Mouse (Mus musculus): ENCODE data around the gene Scgb1b29. TPM values are rescaled to one million over a fixed set of nuclear protein-coding genes. Genes with fewer than 3 reads are reported as not detected.
"Not testable (repeated sequence)": the region's sequence is repeated elsewhere in the genome, so short reads cannot be mapped to it uniquely, and the experiment has no call there.

Gene Scgb1b29
- polyA plus RNA-seq (2015; fragmentation: Nextera tagmentation; extraction: Ambion mirVana): not detected in 2 replicates

- not testable (repeated sequence) for H3K27ac ChIP-seq (ENCODE audit: low read length); H3K4me1 ChIP-seq (ENCODE audit: control insufficient read depth, insufficient read depth, low read length); H3K9me3 ChIP-seq (replicated peaks; ENCODE audit: control insufficient read depth, low read length); H3K9ac ChIP-seq (ENCODE audit: low read length); H3K4me3 ChIP-seq (replicated peaks; ENCODE audit: low read length); H3K36me3 ChIP-seq (ENCODE audit: control insufficient read depth, insufficient read depth, low read length); ATAC-seq (ENCODE audit: insufficient read depth, low FRiP score); H3K4me2 ChIP-seq (ENCODE audit: low read depth, low read length); H3K27me3 ChIP-seq (ENCODE audit: control insufficient read depth, insufficient read depth, low read length)
- WGBS: 86% methylated on average over 4 of the region's 5 CpGs
These were observed at the start of gene Scgb1b29 for GRCm38 (mm10) chr7:32441241-32441640. Scgb1b29 (plus strand) TSS chr7:32441541.

GRCm38 (mm10) chr7:32428636-32429035, 12.7 kb upstream of the Scgb1b29 start:
- not testable (repeated sequence) for ATAC-seq (ENCODE audit: insufficient read depth, low FRiP score); H3K36me3 ChIP-seq (ENCODE audit: control insufficient read depth, insufficient read depth, low read length); H3K4me3 ChIP-seq (replicated peaks; ENCODE audit: low read length); H3K4me2 ChIP-seq (ENCODE audit: low read depth, low read length); H3K9ac ChIP-seq (ENCODE audit: low read length); H3K27me3 ChIP-seq (ENCODE audit: control insufficient read depth, insufficient read depth, low read length); H3K9me3 ChIP-seq (replicated peaks; ENCODE audit: control insufficient read depth, low read length); H3K27ac ChIP-seq (ENCODE audit: low read length); H3K4me1 ChIP-seq (ENCODE audit: control insufficient read depth, insufficient read depth, low read length)
- 80% methylated on average over 10 of the region's 11 CpGs for WGBS

Other genes starting within 250 kb of the Scgb1b29 start
- not detected in 2 replicates for gene Scgb2b11, start 230.4 kb upstream of the Scgb1b29 start, polyA plus RNA-seq (2015; fragmentation: Nextera tagmentation; extraction: Ambion mirVana)
- gene Scgb1b11, start 218.7 kb upstream of the Scgb1b29 start, polyA plus RNA-seq (2015; fragmentation: Nextera tagmentation; extraction: Ambion mirVana): not detected in 2 replicates
- gene Scgb2b12, start 114.3 kb upstream of the Scgb1b29 start, polyA plus RNA-seq (2015; fragmentation: Nextera tagmentation; extraction: Ambion mirVana): not detected in 2 replicates
- not detected in 2 replicates for gene Scgb1b12, start 107.4 kb upstream of the Scgb1b29 start, polyA plus RNA-seq (2015; fragmentation: Nextera tagmentation; extraction: Ambion mirVana)